9 mouse cellular contexts compared by ENCODE assay signal in the genomic region with DNA sequence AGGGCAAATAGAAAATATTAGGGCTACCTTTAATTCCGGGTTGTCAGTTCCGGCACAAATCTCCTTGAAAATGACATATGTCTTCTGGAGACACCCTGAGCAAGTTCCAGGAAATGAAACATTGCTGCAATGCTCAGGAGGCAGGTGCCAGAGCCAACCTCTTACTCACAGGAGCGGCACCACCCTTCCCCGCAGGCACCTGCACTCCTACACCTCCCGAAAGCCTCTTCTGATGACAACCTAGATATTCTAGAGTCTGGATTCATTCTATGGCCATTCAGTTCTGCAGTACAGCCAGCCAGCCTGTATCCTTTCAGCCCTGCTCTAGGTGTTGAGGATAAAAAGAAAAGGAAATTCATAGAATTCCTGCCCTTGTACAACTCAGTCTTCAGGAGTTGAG.
"Had no signal": no experiment of that assay in that cellular context is flagged by ENCODE, and none has a peak within 500 bp of the region (broad histone marks: within the 10 kb centered on the region; RNA-seq: fewer than 3 reads in every experiment).

No protein-coding gene starts in this region.

- DNase-seq: kidney, adult 2 months; kidney, postnatal 25 days; layer of hippocampus, postnatal 36 days; liver, postnatal 0 days; lung, embryonic 14.5 days; retina, postnatal 1 day; right cerebral cortex, postnatal 4 days; thymus, adult 18-20 months; thymus, postnatal 36 days had no signal
